ENCODE assay signal across 10 mouse cellular contexts in the genomic region with DNA sequence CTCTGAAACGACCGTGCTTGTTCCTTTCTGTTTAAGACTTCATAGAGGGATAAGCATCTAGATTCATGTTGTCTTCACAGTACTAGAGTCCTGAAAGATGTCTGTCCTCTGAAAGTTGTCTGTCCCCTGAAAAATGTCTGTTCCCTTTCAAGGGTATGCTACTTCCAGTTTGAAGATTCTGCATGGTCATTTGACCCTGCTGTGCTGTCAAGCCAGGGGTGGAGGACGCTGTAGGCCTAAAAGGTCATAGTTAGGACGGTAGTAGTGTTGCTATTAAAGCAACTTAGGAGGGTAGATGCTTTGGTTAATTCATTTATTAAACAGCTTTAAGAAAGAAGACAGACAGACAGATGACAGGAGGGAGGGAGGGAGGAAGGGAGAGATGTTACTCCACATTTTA. TPM values are rescaled to one million over a fixed set of nuclear protein-coding genes. Genes with fewer than 3 reads are reported as not detected.
DNase-seq lines count a peak whose midpoint lies in the region; ATAC-seq lines count a peak whose summit lies in the region.
"Had no signal": no experiment of that assay in that cellular context is flagged by ENCODE, and none has a peak within 500 bp of the region (broad histone marks: within the 10 kb centered on the region; RNA-seq: fewer than 3 reads in every experiment).

No protein-coding gene starts in this region.

- no peaks in the 10 kb centered on the region for H3K27me3 ChIP-seq in heart, embryonic 12.5 days (replicated peaks)
- H3K27me3 ChIP-seq in liver, embryonic 12.5 days (replicated peaks), result no peaks in the 10 kb centered on the region
- H3K27me3 ChIP-seq in intestine, embryonic 14.5 days (replicated peaks; ENCODE audit: control insufficient read depth, insufficient read depth, low read length), result no peaks in the 10 kb centered on the region
- H3K27me3 ChIP-seq in stomach, embryonic 15.5 days (replicated peaks), result no peaks in the 10 kb centered on the region
- no peaks in the 10 kb centered on the region for H3K27me3 ChIP-seq in forebrain, embryonic 15.5 days
- H3K27me3 ChIP-seq: midbrain, embryonic 15.5 days had no signal

- H3K9me3 ChIP-seq in heart, embryonic 12.5 days (replicated peaks), result no peaks in the 10 kb centered on the region
- H3K9me3 ChIP-seq in liver, embryonic 12.5 days (replicated peaks), result no peaks in the 10 kb centered on the region
- no peaks in the 10 kb centered on the region for H3K9me3 ChIP-seq in intestine, embryonic 14.5 days (ENCODE audit: control insufficient read depth, low read length)
- no peaks in the 10 kb centered on the region for H3K9me3 ChIP-seq in stomach, embryonic 15.5 days
- no peaks in the 10 kb centered on the region for H3K9me3 ChIP-seq in forebrain, embryonic 15.5 days
- H3K9me3 ChIP-seq: midbrain, embryonic 15.5 days had no signal

- H3K27ac ChIP-seq in heart, embryonic 12.5 days (ENCODE audit: poor library complexity, severe bottlenecking), result peak overlapping the region; percentile 96
- peak overlapping the region; percentile 56; the same call in 1 of the 2 replicates for H3K27ac ChIP-seq in liver, embryonic 12.5 days
- peak overlapping the region; percentile 16; the same call in 1 of the 2 replicates for H3K27ac ChIP-seq in intestine, embryonic 14.5 days (ENCODE audit: low read depth)
- H3K27ac ChIP-seq in stomach, embryonic 15.5 days, result peak overlapping the region; percentile 49
- no peak overlapping the region for H3K27ac ChIP-seq in forebrain, embryonic 15.5 days (replicated peaks)
- H3K27ac ChIP-seq: midbrain, embryonic 15.5 days had no signal

- 42% methylated on average over 4 of the region's 4 CpGs for WGBS in heart, embryonic 12.5 days
- 64% methylated on average over 4 of the region's 4 CpGs for WGBS in liver, embryonic 12.5 days (ENCODE audit: insufficient replicate concordance)
- WGBS in intestine, embryonic 14.5 days, result 51% methylated on average over 4 of the region's 4 CpGs
- 54% methylated on average over 4 of the region's 4 CpGs for WGBS in stomach, embryonic 15.5 days
- WGBS in forebrain, embryonic 15.5 days, result 83% methylated on average over 4 of the region's 4 CpGs

- H3K4me3 ChIP-seq in heart, embryonic 12.5 days, result no peak overlapping the region
- no peak overlapping the region for H3K4me3 ChIP-seq in liver, embryonic 12.5 days
- no peak overlapping the region for H3K4me3 ChIP-seq in intestine, embryonic 14.5 days (ENCODE audit: low read depth, low read length)
- no peak overlapping the region for H3K4me3 ChIP-seq in stomach, embryonic 15.5 days (replicated peaks)
- H3K4me3 ChIP-seq in forebrain, embryonic 15.5 days, result no peak overlapping the region
- H3K4me3 ChIP-seq: midbrain, embryonic 15.5 days had no signal

- ATAC-seq in heart, embryonic 12.5 days (ENCODE audit: insufficient number of reproducible peaks, low FRiP score), result no peak
- ATAC-seq in liver, embryonic 12.5 days, result no peak
- ATAC-seq in intestine, embryonic 14.5 days (replicated peaks; ENCODE audit: low FRiP score, low TSS enrichment, low read depth), result no peak
- no peak for ATAC-seq in stomach, embryonic 15.5 days (ENCODE audit: insufficient read depth, low FRiP score, low read depth)
- no peak for ATAC-seq in forebrain, embryonic 15.5 days (replicated peaks)
- ATAC-seq: midbrain, embryonic 15.5 days had no signal

- peak overlapping the region; percentile 38 for H3K4me2 ChIP-seq in heart, embryonic 12.5 days
- H3K4me2 ChIP-seq in liver, embryonic 12.5 days, result no peak overlapping the region
- H3K4me2 ChIP-seq in intestine, embryonic 14.5 days (ENCODE audit: low read length), result no peak overlapping the region
- no peak overlapping the region for H3K4me2 ChIP-seq in stomach, embryonic 15.5 days
- H3K4me2 ChIP-seq in forebrain, embryonic 15.5 days (replicated peaks), result no peak overlapping the region
- H3K4me2 ChIP-seq: midbrain, embryonic 15.5 days had no signal

- H3K9ac ChIP-seq in heart, embryonic 12.5 days, result peak overlapping the region; percentile 45; the same call in 1 of the 2 replicates
- no peak overlapping the region for H3K9ac ChIP-seq in liver, embryonic 12.5 days
- no peak overlapping the region for H3K9ac ChIP-seq in intestine, embryonic 14.5 days (ENCODE audit: low read length)
- no peak overlapping the region for H3K9ac ChIP-seq in stomach, embryonic 15.5 days
- no peak overlapping the region for H3K9ac ChIP-seq in forebrain, embryonic 15.5 days (replicated peaks)
- H3K9ac ChIP-seq: midbrain, embryonic 15.5 days had no signal

- 0 out of 2 replicates have a peak, but pooled peaks cover 3% of the 10 kb centered on the region for H3K36me3 ChIP-seq in heart, embryonic 12.5 days
- no peaks in the 10 kb centered on the region for H3K36me3 ChIP-seq in liver, embryonic 12.5 days
- H3K36me3 ChIP-seq in intestine, embryonic 14.5 days (ENCODE audit: control insufficient read depth, insufficient read depth, low read length), result peaks cover 4% of the 10 kb centered on the region; the same call in 1 of the 2 replicates
- H3K36me3 ChIP-seq in stomach, embryonic 15.5 days, result no peaks in the 10 kb centered on the region
- H3K36me3 ChIP-seq in forebrain, embryonic 15.5 days, result no peaks in the 10 kb centered on the region
- H3K36me3 ChIP-seq: midbrain, embryonic 15.5 days had no signal

- no peak for DNase-seq in heart, adult 9 months (ENCODE audit: low spot score in 2 of 2)
- DNase-seq in liver, result no peak
- DNase-seq in intestine, embryonic 14.5 days (ENCODE audit: low spot score), result no peak
- no peak for DNase-seq in urinary bladder, postnatal 10 days (ENCODE audit: low spot score)
- DNase-seq: thymus, postnatal 4 days had no signal

- peaks cover 72% of the 10 kb centered on the region for H3K4me1 ChIP-seq in heart, embryonic 12.5 days (replicated peaks)
- H3K4me1 ChIP-seq in liver, embryonic 12.5 days, result peaks cover 46% of the 10 kb centered on the region
- H3K4me1 ChIP-seq in intestine, embryonic 14.5 days (replicated peaks; ENCODE audit: control insufficient read depth, insufficient read depth, low read length), result peaks cover 68% of the 10 kb centered on the region
- peaks cover 44% of the 10 kb centered on the region for H3K4me1 ChIP-seq in stomach, embryonic 15.5 days
- H3K4me1 ChIP-seq in forebrain, embryonic 15.5 days, result peaks cover 22% of the 10 kb centered on the region; the same call in 1 of the 2 replicates

RNA-seq across cellular contexts. Expression of a gene that starts 24.7 kb away (rescaled TPM):
- polyA plus RNA-seq in heart, embryonic 12.5 days (2016; fragmentation: Nextera tagmentation; extraction: Ambion mirVana), result 108 and 114 TPM in 2 replicates
- 19.3 and 20.2 TPM in 2 replicates for polyA plus RNA-seq in liver, embryonic 12.5 days (2016; fragmentation: Nextera tagmentation; extraction: Ambion mirVana)
- polyA plus RNA-seq in intestine, embryonic 14.5 days (2014; fragmentation: Nextera tagmentation; extraction: Ambion mirVana), result 111 and 118 TPM in 2 replicates
- 109 and 116 TPM in 2 replicates for polyA plus RNA-seq in stomach, embryonic 15.5 days (2015; fragmentation: Nextera tagmentation; extraction: Ambion mirVana)
- 22.2 TPM in 2 replicates for polyA plus RNA-seq in forebrain, embryonic 15.5 days (2015; fragmentation: Nextera tagmentation; extraction: Ambion mirVana)
